Mouse (Mus musculus): Measurements from ENCODE around the gene Os9.
"Not testable (repeated sequence)": the region's sequence is repeated elsewhere in the genome, so short reads cannot be mapped to it uniquely, and the experiment has no call there.

The Os9 gene

GRCm38 (mm10) chr10:127145303-127145702 is 24.4 kb upstream of the Os9 start:
- DNase-seq (ENCODE audit: low read depth, low spot score), result no peak

- DNase-seq (ENCODE audit: low read depth, low spot score), result no peak
These were observed 23.6 kb upstream of the Os9 start for GRCm38 (mm10) chr10:127144536-127144935.

- DNase-seq (ENCODE audit: low read depth, low spot score), result no peak
These were observed 22.3 kb upstream of the Os9 start for GRCm38 (mm10) chr10:127143228-127143627.

GRCm38 (mm10) chr10:127141500-127141899 is 20.6 kb upstream of the Os9 start:
- DNase-seq (ENCODE audit: low read depth, low spot score), result no peak

GRCm38 (mm10) chr10:127140971-127141370 is 20.0 kb upstream of the Os9 start:
- DNase-seq (ENCODE audit: low read depth, low spot score), result no peak

- no peak for DNase-seq (ENCODE audit: low read depth, low spot score)
These were observed 17.6 kb upstream of the Os9 start for GRCm38 (mm10) chr10:127138328-127139141.

GRCm38 (mm10) chr10:127137896-127138295 is 17.0 kb upstream of the Os9 start:
- DNase-seq (ENCODE audit: low read depth, low spot score), result no peak

- DNase-seq (ENCODE audit: low read depth, low spot score), result no peak
These were observed 15.6 kb upstream of the Os9 start for GRCm38 (mm10) chr10:127136510-127136909.

GRCm38 (mm10) chr10:127135118-127135836 is 14.3 kb upstream of the Os9 start:
- DNase-seq (ENCODE audit: low read depth, low spot score), result no peak

- not testable (repeated sequence) for DNase-seq (ENCODE audit: low read depth, low spot score)
These were observed 13.6 kb upstream of the Os9 start for GRCm38 (mm10) chr10:127134394-127135035.

GRCm38 (mm10) chr10:127132469-127132868 is 11.5 kb upstream of the Os9 start:
- DNase-seq (ENCODE audit: low read depth, low spot score), result no peak

- no peak for DNase-seq (ENCODE audit: low read depth, low spot score)
These were observed 8.5 kb upstream of the Os9 start for GRCm38 (mm10) chr10:127129431-127129830.

- DNase-seq (ENCODE audit: low read depth, low spot score), result no peak
These were observed 6.9 kb upstream of the Os9 start for GRCm38 (mm10) chr10:127127711-127128279.

- DNase-seq (ENCODE audit: low read depth, low spot score), result no peak
These were observed 5.6 kb upstream of the Os9 start for GRCm38 (mm10) chr10:127126579-127126978.

GRCm38 (mm10) chr10:127125210-127126001 is 4.5 kb upstream of the Os9 start:
- peak; percentile 35 for DNase-seq (ENCODE audit: low read depth, low spot score)

- peak; percentile 74 for DNase-seq (ENCODE audit: low read depth, low spot score)
These were observed 2.5 kb upstream of the Os9 start for GRCm38 (mm10) chr10:127123436-127123805.

GRCm38 (mm10) chr10:127122784-127123435 is 2.0 kb upstream of the Os9 start:
- DNase-seq (ENCODE audit: low read depth, low spot score), result peak; percentile 39

GRCm38 (mm10) chr10:127122018-127122417 is 1.1 kb upstream of the Os9 start:
- no peak for DNase-seq (ENCODE audit: low read depth, low spot score)

GRCm38 (mm10) chr10:127120301-127121065 is 448 bp downstream of the Os9 start:
- no peak for DNase-seq (ENCODE audit: low read depth, low spot score)

- no peak for DNase-seq (ENCODE audit: low read depth, low spot score)
These were observed 1.7 kb downstream of the Os9 start for GRCm38 (mm10) chr10:127119229-127119628.

All from mesoderm, embryonic 11.5 days (tissue).